Mouse (Mus musculus) spleen, adult 2 months (tissue): Measurements from ENCODE around the gene Ifnl3. TPM values are rescaled to one million over a fixed set of nuclear protein-coding genes. Genes with fewer than 3 reads are reported as not detected.

Experiments
- DNase-seq, 2 experiments: peaks; one replicate each; pipeline versions ENCODE4 v3.0.0 to v3.0.0-alpha.2; 2012 to 2021; ENCODE audit warnings: low spot score in 2 of 2, low read depth in 1 of 2
- H3K27ac ChIP-seq: fragments of 200-500 bp; 2 replicates; pipeline ENCODE4 v1.5.1; 2012; ENCODE audit warnings: low read length, inconsistent platforms; ENCODE audit not compliant: insufficient read depth
- H3K27me3 ChIP-seq: fragments of 200-500 bp; 2 replicates; pipeline ENCODE4 v1.6.1; 2012; ENCODE audit warnings: mild to moderate bottlenecking, moderate library complexity, low read length, inconsistent platforms; ENCODE audit not compliant: control insufficient read depth, insufficient read depth
- H3K36me3 ChIP-seq: fragments of 200-500 bp; 2 replicates; pipeline ENCODE4 v1.6.1; 2012; ENCODE audit warnings: mild to moderate bottlenecking, low read length, inconsistent platforms; ENCODE audit not compliant: control insufficient read depth, insufficient read depth
- H3K4me1 ChIP-seq: fragments of 200-500 bp; 2 replicates; pipeline ENCODE4 v1.6.1; 2011; ENCODE audit warnings: inconsistent platforms; ENCODE audit not compliant: control insufficient read depth, insufficient read depth, insufficient read length
- H3K4me3 ChIP-seq: fragments of 200-500 bp; 2 replicates; pipeline ENCODE4 v1.5.1; 2011; ENCODE audit warnings: mild to moderate bottlenecking, inconsistent platforms; ENCODE audit not compliant: insufficient read depth, insufficient read length; ENCODE audit errors: extremely low read depth
- CTCF ChIP-seq: fragments of 200-500 bp; IDR thresholded peaks from 2 replicates; pipeline ENCODE4 v1.5.1; 2011; ENCODE audit warnings: mild to moderate bottlenecking, inconsistent platforms; ENCODE audit not compliant: insufficient read depth, insufficient read length, insufficient replicate concordance; ENCODE audit errors: extremely low read depth
- POLR2A ChIP-seq: fragments of 200-500 bp; IDR thresholded peaks from 2 replicates; pipeline ENCODE4 v1.6.1; 2011; ENCODE audit warnings: low read depth, low read length, inconsistent platforms
- WGBS: fragments of 180-500 bp; shearing (Covaris S2); methylation state at CpG from one replicate; pipeline ENCODE4 v1.1.7; 2018; 5-methylcytosine and 5-hydroxymethylcytosine counted together
- polyA plus RNA-seq: library from polyadenylated mRNA; depleted of rRNA; stranded (reverse); fragments of >200 nt; gene quantifications from 2 replicates; pipeline ENCODE4 v1.2.3, GENCODE M21; 2012

Ifnl3 gene
- polyA plus RNA-seq, 1 experiment, result not detected

DNA sequence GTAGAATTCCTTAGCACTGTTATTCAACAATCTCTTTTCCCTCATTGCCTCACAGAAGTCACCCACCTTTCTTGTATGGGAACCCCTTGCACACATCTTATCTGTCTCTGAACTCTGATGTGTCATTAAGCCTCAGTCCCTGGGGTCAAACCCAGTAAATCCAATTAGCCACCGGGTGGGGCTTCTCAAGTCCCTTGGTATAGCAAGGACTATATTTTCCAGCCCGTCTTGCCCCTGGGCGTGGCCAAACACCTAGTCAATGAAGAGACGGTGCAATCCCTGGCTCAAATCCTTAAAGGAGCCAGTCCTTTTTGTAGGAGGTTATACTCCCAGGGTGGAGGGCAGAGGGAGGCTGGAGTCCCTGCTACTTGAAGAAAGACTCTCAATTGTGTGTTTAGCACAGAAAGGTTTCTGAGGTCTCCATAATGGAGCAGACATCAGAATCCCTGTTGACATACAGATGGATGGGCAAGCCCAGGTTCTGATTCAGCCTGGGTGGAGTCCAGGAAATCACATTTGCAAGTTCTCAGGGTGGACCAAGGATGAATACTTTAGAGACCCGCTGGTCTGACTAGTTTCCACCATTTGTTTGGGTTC is 33.4 kb downstream of the Ifnl3 start:
- Histone ChIP-seq H3K4me3 (no peak overlapping the region), H3K4me1 (no peaks in the 10 kb centered on the region), H3K36me3 (peaks cover 11% of the 10 kb centered on the region), H3K27ac (no peak overlapping the region), H3K27me3 (no peaks in the 10 kb centered on the region)
- TF ChIP-seq CTCF (no peak), POLR2A (no peak)
- DNase-seq, result no peak
- 68% methylated on average over 5 of the region's 5 CpGs for WGBS

- Histone ChIP-seq H3K27me3 (no peaks in the 10 kb centered on the region), H3K4me3 (no peak overlapping the region), H3K36me3 (peaks cover 11% of the 10 kb centered on the region), H3K4me1 (no peaks in the 10 kb centered on the region), H3K27ac (no peak overlapping the region)
- TF ChIP-seq POLR2A (no peak), CTCF (no peak)
- WGBS, result 73% methylated on average over 5 of the region's 5 CpGs
- no peak for DNase-seq
Measured at GRCm38 (mm10) chr7:28557069-28557468, 34.4 kb downstream of the Ifnl3 start.

DNA sequence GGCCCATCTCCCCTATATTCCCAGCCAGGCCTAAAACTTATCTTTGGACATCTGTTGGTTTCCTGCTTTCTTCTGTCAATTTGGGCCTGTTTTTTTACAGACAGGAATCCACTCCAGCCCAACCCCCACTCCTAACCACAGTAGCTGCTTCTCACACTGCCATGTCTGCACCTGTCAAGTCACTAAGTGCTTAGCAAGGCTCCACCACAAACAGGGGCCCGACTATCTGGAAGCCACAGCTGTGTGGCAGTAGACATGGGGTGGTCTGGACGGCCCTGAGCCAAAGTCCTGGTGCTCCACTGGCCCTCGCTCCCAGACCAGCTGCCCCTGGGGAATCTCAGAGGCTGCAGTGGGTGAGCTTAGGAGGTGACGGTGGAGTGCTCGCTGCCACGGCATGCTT is 35.1 kb downstream of the Ifnl3 start:
- H3K4me1 ChIP-seq, result no peaks in the 10 kb centered on the region
- no peak overlapping the region for H3K4me3 ChIP-seq
- peaks cover 11% of the 10 kb centered on the region for H3K36me3 ChIP-seq
- TF ChIP-seq POLR2A (no peak), CTCF (no peak)
- no peaks in the 10 kb centered on the region for H3K27me3 ChIP-seq
- no peak for DNase-seq
- H3K27ac ChIP-seq, result no peak overlapping the region
- WGBS, result 22% methylated on average over 6 of the region's 6 CpGs

DNA sequence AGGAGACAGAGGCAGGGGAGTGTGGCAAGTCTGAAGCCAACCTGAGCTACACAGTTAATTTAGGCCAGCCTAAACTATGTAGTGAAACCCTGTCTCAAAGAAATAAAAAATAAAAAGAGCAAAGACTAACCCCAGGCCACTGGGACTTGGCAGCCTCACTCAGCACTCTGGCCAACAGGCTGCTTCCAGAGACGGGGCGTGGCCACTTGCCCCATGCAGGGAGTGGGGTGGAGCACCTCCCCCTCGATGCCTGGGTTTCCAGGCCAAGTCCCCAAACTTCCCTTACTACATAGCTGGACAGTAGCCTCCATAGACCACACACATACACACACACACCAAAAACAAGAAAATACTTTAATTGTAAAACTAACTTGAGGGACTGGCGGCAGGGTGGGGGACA is 35.9 kb downstream of the Ifnl3 start:
- Histone ChIP-seq H3K36me3 (peaks cover 11% of the 10 kb centered on the region), H3K4me1 (no peaks in the 10 kb centered on the region), H3K4me3 (no peak overlapping the region), H3K27me3 (no peaks in the 10 kb centered on the region), H3K27ac (no peak overlapping the region)
- no peak for DNase-seq
- TF ChIP-seq POLR2A (no peak), CTCF (no peak)
- 76% methylated on average over 4 of the region's 4 CpGs for whole genome bisulfite sequencing

- Histone ChIP-seq H3K4me1 (no peaks in the 10 kb centered on the region), H3K27me3 (no peaks in the 10 kb centered on the region), H3K4me3 (no peak overlapping the region), H3K27ac (no peak overlapping the region), H3K36me3 (peaks cover 15% of the 10 kb centered on the region)
- no peak for TF ChIP-seq CTCF
- TF ChIP-seq POLR2A, result no peak
- no peak for DNase-seq
- 80% methylated on average over 10 of the region's 10 CpGs for WGBS
Measured at GRCm38 (mm10) chr7:28560856-28561255, 38.2 kb downstream of the Ifnl3 start.

DNA sequence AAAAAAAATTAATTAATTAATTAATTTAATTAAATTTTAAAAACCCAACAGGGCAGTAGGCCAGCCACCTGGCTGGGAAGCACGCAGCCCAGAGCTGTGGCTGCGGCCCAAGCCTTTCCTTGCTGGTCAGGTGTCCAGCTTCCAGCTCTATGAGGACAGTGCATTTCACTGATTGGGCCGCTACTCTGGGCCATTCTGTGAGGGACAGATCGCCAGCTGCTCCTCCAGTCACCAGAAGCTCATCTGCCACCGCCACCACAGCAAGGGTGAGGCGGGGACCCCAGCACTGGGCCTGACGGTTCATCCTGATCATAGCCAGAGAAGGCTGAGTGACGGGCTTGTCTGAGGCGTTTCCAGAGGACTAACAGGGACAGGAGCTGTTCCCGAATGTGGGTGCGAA is 39.3 kb downstream of the Ifnl3 start:
- Histone ChIP-seq H3K36me3 (peaks cover 17% of the 10 kb centered on the region), H3K4me1 (no peaks in the 10 kb centered on the region)

GRCm38 (mm10) chr7:28562371-28562770 is 39.7 kb downstream of the Ifnl3 start:
- Histone ChIP-seq H3K36me3 (peaks cover 19% of the 10 kb centered on the region), H3K4me1 (no peaks in the 10 kb centered on the region), H3K4me3 (no peak overlapping the region), H3K27ac (no peak overlapping the region), H3K27me3 (no peaks in the 10 kb centered on the region)
- WGBS, result 93% methylated on average over 13 of the region's 13 CpGs
- TF ChIP-seq CTCF, result no peak
- TF ChIP-seq POLR2A, result no peak
- no peak for DNase-seq

More for the DNA sequence above, 39.3 kb downstream of the Ifnl3 start:
- Histone ChIP-seq H3K27me3 (no peaks in the 10 kb centered on the region), H3K27ac (no peak overlapping the region), H3K4me3 (no peak overlapping the region)
- 94% methylated on average over 11 of the region's 11 CpGs for WGBS
- TF ChIP-seq CTCF (no peak), POLR2A (no peak)
- no peak for DNase-seq

GRCm38 (mm10) chr7:28562951-28563350 is 40.3 kb downstream of the Ifnl3 start:
- H3K27me3 ChIP-seq, result no peaks in the 10 kb centered on the region
- H3K4me1 ChIP-seq, result no peaks in the 10 kb centered on the region
- TF ChIP-seq CTCF, result no peak
- TF ChIP-seq POLR2A, result no peak
- DNase-seq, result no peak
- peaks cover 22% of the 10 kb centered on the region for H3K36me3 ChIP-seq
- no peak overlapping the region for H3K27ac ChIP-seq
- H3K4me3 ChIP-seq, result no peak overlapping the region
- 97% methylated on average over 13 of the region's 13 CpGs for WGBS
